Mouse (Mus musculus): ENCODE results near the gene Ift46.

GRCm38 (mm10) chr9:44819920-44820827, 52.5 kb downstream of the Ift46 start:
- TF ChIP-seq POLR2A (IDR thresholded peaks at IDR 0.05; ENCODE audit: insufficient read length, low read depth) (no peak), USF1 (IDR thresholded peaks at IDR 0.05; ENCODE audit: low read depth) (no peak), MAX (IDR thresholded peaks at IDR 0.05; ENCODE audit: low read depth) (no peak), POLR2AphosphoS2 (IDR thresholded peaks at IDR 0.05; ENCODE audit: insufficient read length, low read depth) (no peak), MYOG (IDR thresholded peaks at IDR 0.05; ENCODE audit: control insufficient read depth in 1 of 3, insufficient read depth in 1 of 3, insufficient read length in 2 of 3, low read depth in 2 of 3) (no peak), TCF12 (IDR thresholded peaks at IDR 0.05; ENCODE audit: insufficient read depth, poor library complexity, severe bottlenecking) (no peak), MYOD1 (IDR thresholded peaks at IDR 0.05; ENCODE audit: control insufficient read depth in 1 of 3, insufficient read length in 2 of 3, low read depth in 2 of 3) (no peak), CEBPB (IDR thresholded peaks at IDR 0.05; ENCODE audit: insufficient read depth, poor library complexity, severe bottlenecking) (no peak), TCF3 (IDR thresholded peaks at IDR 0.05; ENCODE audit: insufficient read length, low read depth) (no peak), REST (IDR thresholded peaks at IDR 0.05; ENCODE audit: insufficient read depth, insufficient read length) (no peak), E2F4 (IDR thresholded peaks at IDR 0.05; ENCODE audit: insufficient read depth) (no peak), SRF (IDR thresholded peaks at IDR 0.05; ENCODE audit: control insufficient read depth, insufficient read length, low read depth) (no peak)
